Mouse (Mus musculus): ENCODE measurements at regions not wholly inside any gene's neighbourhood (a gene's known extent, or its start where the extent isn't known, plus 50 kb on each side); places are given as distances from the start of the nearest gene placed in this dataset.
"Not testable (repeated sequence)": the region's sequence is repeated elsewhere in the genome, so short reads cannot be mapped to it uniquely, and the experiment has no call there.

GRCm38 (mm10) chr2:179170157-179170556 is 272.1 kb upstream of the Cdh4 start:
- DNase-seq (ENCODE audit: low spot score) = no peak
- 12% methylated on average over 6 of the region's 6 CpGs for whole genome bisulfite sequencing
- Histone ChIP-seq H3K27ac (ENCODE audit: low read length) (no peak overlapping the region), H3K4me2 (replicated peaks; ENCODE audit: low read depth, low read length) (no peak overlapping the region), H3K36me3 (ENCODE audit: insufficient read depth, low read length) (no peaks in the 10 kb centered on the region), H3K9me3 (ENCODE audit: low read length) (no peaks in the 10 kb centered on the region), H3K4me1 (ENCODE audit: insufficient read depth, low read depth, low read length) (no peaks in the 10 kb centered on the region), H3K27me3 (replicated peaks; ENCODE audit: insufficient read depth, low read length) (no peaks in the 10 kb centered on the region), H3K4me3 (ENCODE audit: low read depth, low read length) (no peak overlapping the region), H3K9ac (replicated peaks; ENCODE audit: low read depth) (no peak overlapping the region)
- TF ChIP-seq CTCF (IDR thresholded peaks at IDR 0.05) = no peak
- TF ChIP-seq EP300 (IDR thresholded peaks at IDR 0.05) = no peak
- no peak for ATAC-seq

GRCm38 (mm10) chr2:179170608-179171007 is 271.6 kb upstream of the Cdh4 start:
- ATAC-seq (no peak), DNase-seq (ENCODE audit: low spot score) (no peak)
- H3K9ac ChIP-seq (replicated peaks; ENCODE audit: low read depth) = no peak overlapping the region
- H3K36me3 ChIP-seq (ENCODE audit: insufficient read depth, low read length) = no peaks in the 10 kb centered on the region
- H3K27me3 ChIP-seq (replicated peaks; ENCODE audit: insufficient read depth, low read length) = no peaks in the 10 kb centered on the region
- H3K27ac ChIP-seq (ENCODE audit: low read length) = no peak overlapping the region
- H3K4me2 ChIP-seq (replicated peaks; ENCODE audit: low read depth, low read length) = no peak overlapping the region
- 33% methylated on average over 3 of the region's 3 CpGs for WGBS
- H3K9me3 ChIP-seq (ENCODE audit: low read length) = no peaks in the 10 kb centered on the region
- TF ChIP-seq EP300 (IDR thresholded peaks at IDR 0.05) (no peak), CTCF (IDR thresholded peaks at IDR 0.05) (no peak)
- no peaks in the 10 kb centered on the region for H3K4me1 ChIP-seq (ENCODE audit: insufficient read depth, low read depth, low read length)
- H3K4me3 ChIP-seq (ENCODE audit: low read depth, low read length) = no peak overlapping the region

GRCm38 (mm10) chr2:179176835-179177530 is 265.2 kb upstream of the Cdh4 start:
- not testable (repeated sequence) for H3K4me2 ChIP-seq (replicated peaks; ENCODE audit: low read depth, low read length); H3K27ac ChIP-seq (ENCODE audit: low read length); H3K4me1 ChIP-seq (ENCODE audit: insufficient read depth, low read depth, low read length); H3K36me3 ChIP-seq (ENCODE audit: insufficient read depth, low read length); H3K9ac ChIP-seq (replicated peaks; ENCODE audit: low read depth); H3K9me3 ChIP-seq (ENCODE audit: low read length); ATAC-seq; H3K4me3 ChIP-seq (ENCODE audit: low read depth, low read length); DNase-seq (ENCODE audit: low spot score); H3K27me3 ChIP-seq (replicated peaks; ENCODE audit: insufficient read depth, low read length)
- 4% methylated on average over 17 of the region's 35 CpGs for WGBS

- H3K9ac ChIP-seq (replicated peaks; ENCODE audit: low read depth) = no peak overlapping the region
- ATAC-seq (no peak), DNase-seq (ENCODE audit: low spot score) (no peak)
- no peak overlapping the region for H3K27ac ChIP-seq (ENCODE audit: low read length)
- H3K4me2 ChIP-seq (replicated peaks; ENCODE audit: low read depth, low read length) = no peak overlapping the region
- WGBS = 41% methylated on average over 3 of the region's 3 CpGs
- no peaks in the 10 kb centered on the region for H3K4me1 ChIP-seq (ENCODE audit: insufficient read depth, low read depth, low read length)
- H3K4me3 ChIP-seq (ENCODE audit: low read depth, low read length) = no peak overlapping the region
- no peaks in the 10 kb centered on the region for H3K27me3 ChIP-seq (replicated peaks; ENCODE audit: insufficient read depth, low read length)
- TF ChIP-seq EP300 (IDR thresholded peaks at IDR 0.05) = no peak
- TF ChIP-seq CTCF (IDR thresholded peaks at IDR 0.05) = no peak
- no peaks in the 10 kb centered on the region for H3K9me3 ChIP-seq (ENCODE audit: low read length)
- H3K36me3 ChIP-seq (ENCODE audit: insufficient read depth, low read length) = no peaks in the 10 kb centered on the region
These were observed 260.9 kb upstream of the Cdh4 start for GRCm38 (mm10) chr2:179181366-179181765.

GRCm38 (mm10) chr2:179182123-179182522 is 260.1 kb upstream of the Cdh4 start:
- ATAC-seq (no peak), DNase-seq (ENCODE audit: low spot score) (no peak)
- 87% methylated on average over 4 of the region's 4 CpGs for WGBS
- Histone ChIP-seq H3K4me2 (replicated peaks; ENCODE audit: low read depth, low read length) (no peak overlapping the region), H3K9ac (replicated peaks; ENCODE audit: low read depth) (no peak overlapping the region), H3K27ac (ENCODE audit: low read length) (no peak overlapping the region), H3K9me3 (ENCODE audit: low read length) (no peaks in the 10 kb centered on the region), H3K36me3 (ENCODE audit: insufficient read depth, low read length) (no peaks in the 10 kb centered on the region), H3K4me3 (ENCODE audit: low read depth, low read length) (no peak overlapping the region), H3K4me1 (ENCODE audit: insufficient read depth, low read depth, low read length) (no peaks in the 10 kb centered on the region), H3K27me3 (replicated peaks; ENCODE audit: insufficient read depth, low read length) (no peaks in the 10 kb centered on the region)
- TF ChIP-seq EP300 (IDR thresholded peaks at IDR 0.05) (no peak), CTCF (IDR thresholded peaks at IDR 0.05) (no peak)

GRCm38 (mm10) chr2:179192906-179193496 is 249.2 kb upstream of the Cdh4 start:
- WGBS = 68% methylated on average over 6 of the region's 6 CpGs
- H3K4me2 ChIP-seq (replicated peaks; ENCODE audit: low read depth, low read length) = no peak overlapping the region
- no peak overlapping the region for H3K4me3 ChIP-seq (ENCODE audit: low read depth, low read length)
- H3K9me3 ChIP-seq (ENCODE audit: low read length) = no peaks in the 10 kb centered on the region
- no peak overlapping the region for H3K9ac ChIP-seq (replicated peaks; ENCODE audit: low read depth)
- H3K36me3 ChIP-seq (ENCODE audit: insufficient read depth, low read length) = no peaks in the 10 kb centered on the region
- TF ChIP-seq CTCF (IDR thresholded peaks at IDR 0.05) (no peak), EP300 (IDR thresholded peaks at IDR 0.05) (no peak)
- ATAC-seq (no peak), DNase-seq (ENCODE audit: low spot score) (no peak)
- no peaks in the 10 kb centered on the region for H3K27me3 ChIP-seq (replicated peaks; ENCODE audit: insufficient read depth, low read length)
- no peak overlapping the region for H3K27ac ChIP-seq (ENCODE audit: low read length)
- H3K4me1 ChIP-seq (ENCODE audit: insufficient read depth, low read depth, low read length) = no peaks in the 10 kb centered on the region
